Mouse (Mus musculus): Measurements from ENCODE around the gene Qtrt1.

DNA sequence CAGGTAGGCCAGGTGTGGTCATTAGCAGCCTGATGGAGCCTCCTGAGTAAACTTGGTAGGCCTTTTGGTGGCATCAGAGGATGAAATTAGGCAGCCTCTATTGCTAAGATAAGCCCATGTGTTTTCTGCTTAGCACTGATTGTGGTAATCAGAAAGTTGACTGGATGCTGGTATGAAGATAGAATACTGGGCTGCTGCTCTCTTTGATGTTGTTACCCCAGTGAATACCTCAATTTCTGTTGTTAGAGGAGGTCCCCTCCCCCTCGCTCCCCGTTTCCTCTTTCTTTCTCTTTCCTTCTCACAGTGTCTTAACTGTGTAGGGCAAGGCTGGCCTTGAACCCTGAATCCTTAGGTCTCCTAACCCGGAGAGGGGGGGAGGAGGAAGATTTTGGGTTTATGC lies 32.4 kb upstream of the Qtrt1 start:
- TF ChIP-seq CTCF (IDR thresholded peaks at IDR 0.05; ENCODE audit: insufficient read depth, low read depth, low read length) (no peak), POLR2A (IDR thresholded peaks at IDR 0.05; ENCODE audit: insufficient read depth, low read depth, low read length) (no peak)
